Mouse (Mus musculus) cerebellum, adult 11-12 months (tissue): Measurements from ENCODE around the gene Zfp575.
"Not testable (repeated sequence)": the region's sequence is repeated elsewhere in the genome, so short reads cannot be mapped to it uniquely, and the experiment has no call there.

Source experiments
- DNase-seq: peaks from one replicate; pipeline ENCODE4 v3.0.0; 2022

Gene Zfp575

GRCm38 (mm10) chr7:24587330-24588105 is at the start of gene Zfp575, which contains the start of gene Ethe1:
TSS of gene Zfp575 (minus strand) at chr7:24587641.
TSS of gene Ethe1 (plus strand) at chr7:24587543.
- peak; percentile 51 for DNase-seq

- DNase-seq, result no peak
These were observed 49.6 kb upstream of the Zfp575 start for GRCm38 (mm10) chr7:24637046-24637445.

- DNase-seq, result no peak
These were observed 48.8 kb upstream of the Zfp575 start, which contains the start of gene Lypd3 for GRCm38 (mm10) chr7:24636264-24636663. TSS of gene Lypd3 (plus strand) at chr7:24636550.

GRCm38 (mm10) chr7:24630116-24630880 is 42.9 kb upstream of the Zfp575 start:
- no peak for DNase-seq

- no peak for DNase-seq
These were observed 42.2 kb upstream of the Zfp575 start for GRCm38 (mm10) chr7:24629672-24630071.

GRCm38 (mm10) chr7:24628685-24629610 is 41.5 kb upstream of the Zfp575 start:
- DNase-seq, result peak; percentile 32

- DNase-seq, result no peak
These were observed 35.5 kb upstream of the Zfp575 start for GRCm38 (mm10) chr7:24622967-24623366.

GRCm38 (mm10) chr7:24621193-24621592 is 33.8 kb upstream of the Zfp575 start:
- DNase-seq, result no peak

GRCm38 (mm10) chr7:24619671-24620397 is 32.4 kb upstream of the Zfp575 start:
- DNase-seq, result no peak

GRCm38 (mm10) chr7:24618374-24618773 is 30.9 kb upstream of the Zfp575 start:
- not testable (repeated sequence) for DNase-seq

- no peak for DNase-seq
These were observed 30.3 kb upstream of the Zfp575 start for GRCm38 (mm10) chr7:24617763-24618162.

GRCm38 (mm10) chr7:24614816-24615215 is 27.4 kb upstream of the Zfp575 start:
- no peak for DNase-seq

GRCm38 (mm10) chr7:24612308-24612910 is 25.0 kb upstream of the Zfp575 start:
- no peak for DNase-seq

- DNase-seq, result no peak
These were observed 24.3 kb upstream of the Zfp575 start for GRCm38 (mm10) chr7:24611709-24612108.

- no peak for DNase-seq
These were observed 23.5 kb upstream of the Zfp575 start for GRCm38 (mm10) chr7:24610879-24611494.

- no peak for DNase-seq
These were observed 22.9 kb upstream of the Zfp575 start, which contains the start of gene Phldb3 for GRCm38 (mm10) chr7:24610144-24610878. TSS of gene Phldb3 (plus strand) at chr7:24610763.

- DNase-seq, result no peak
These were observed 21.1 kb upstream of the Zfp575 start for GRCm38 (mm10) chr7:24608561-24608960.

GRCm38 (mm10) chr7:24608017-24608416 is 20.6 kb upstream of the Zfp575 start:
- no peak for DNase-seq

- DNase-seq, result no peak
These were observed 18.6 kb upstream of the Zfp575 start for GRCm38 (mm10) chr7:24606046-24606445.

- DNase-seq, result no peak
These were observed 18.1 kb upstream of the Zfp575 start for GRCm38 (mm10) chr7:24605561-24605960.
